Mouse (Mus musculus) kidney, embryonic 16.5 days (tissue): ENCODE measurements around the gene Adgb. TPM values are rescaled to one million over a fixed set of nuclear protein-coding genes. Genes with fewer than 3 reads are reported as not detected.
A peak's percentile ranks its signal among the peaks of the same experiment; 100 is the strongest.
"Not testable (repeated sequence)": the region's sequence is repeated elsewhere in the genome, so short reads cannot be mapped to it uniquely, and the experiment has no call there.

Experiments
- ATAC-seq: fragments of 200-750 bp; cut with Nextera tagmentation; 2 replicates; pipeline ENCODE4 v1.8.0; 2017; ENCODE audit warnings: moderate TSS enrichment; ENCODE audit not compliant: low FRiP score, low TSS enrichment
- H3K27ac ChIP-seq: fragments of 300-500 bp; sonication (generic); 2 replicates; pipeline ENCODE4 v1.5.1; 2014; ENCODE audit warnings: low read length
- H3K27me3 ChIP-seq: fragments of 300-500 bp; sonication (generic); 2 replicates; pipeline ENCODE4 v1.6.1; 2014; ENCODE audit warnings: low read length, control low read depth, mixed read lengths; ENCODE audit not compliant: insufficient read depth
- H3K36me3 ChIP-seq: fragments of 300-500 bp; sonication (generic); 2 replicates; pipeline ENCODE4 v1.6.1; 2014; ENCODE audit warnings: low read length, control low read depth, mixed read lengths; ENCODE audit not compliant: insufficient read depth
- H3K4me1 ChIP-seq: fragments of 300-500 bp; sonication (generic); 2 replicates; pipeline ENCODE4 v1.6.1; 2014; ENCODE audit warnings: low read length, control low read depth, mixed read lengths; ENCODE audit not compliant: insufficient read depth
- H3K4me2 ChIP-seq: fragments of 300-500 bp; sonication (generic); replicated peaks from 2 replicates; pipeline ENCODE4 v1.6.1; 2014; ENCODE audit warnings: low read depth, low read length
- H3K4me3 ChIP-seq: fragments of 300-500 bp; sonication (generic); 2 replicates; pipeline ENCODE4 v1.5.1; 2014; ENCODE audit warnings: mild to moderate bottlenecking, low read length
- H3K9ac ChIP-seq: fragments of 300-500 bp; sonication (generic); replicated peaks from 2 replicates; pipeline ENCODE4 v1.6.1; 2014; ENCODE audit warnings: low read length
- H3K9me3 ChIP-seq: fragments of 300-500 bp; sonication (generic); 2 replicates; pipeline ENCODE4 v1.6.1; 2016; ENCODE audit warnings: low read length, control low read depth
- WGBS: fragments of 180-500 bp; shearing (Covaris S2); extraction: QIAGEN DNeasy Blood & Tissue Kit; methylation state at CpG from one replicate; pipeline ENCODE4 v1.1.7; 2014; 5-methylcytosine and 5-hydroxymethylcytosine counted together
- polyA plus RNA-seq: library from polyadenylated mRNA; unstranded; fragments of >200 nt; fragmentation: Nextera tagmentation; extraction: Ambion mirVana; gene quantifications from 2 replicates; pipeline ENCODE4 v1.2.1, GENCODE M21; 2015

Gene Adgb
- 0.17 and 0.34 TPM in 2 replicates for polyA plus RNA-seq

- Histone ChIP-seq H3K4me3 (peak within 1 kb of the TSS; percentile 17; the same call in 1 of the 2 replicates), H3K9me3 (no peaks in the 10 kb centered on the region), H3K27me3 (no peaks in the 10 kb centered on the region), H3K27ac (no peak within 1 kb of the TSS), H3K4me1 (peaks cover 7% of the 10 kb centered on the region; the same call in 1 of the 2 replicates), H3K9ac (0 out of 2 replicates have a peak within 1 kb of the TSS, but pooled peaks have one; percentile 42), H3K36me3 (no peaks in the 10 kb centered on the region), H3K4me2 (peak within 1 kb of the TSS; percentile 45)
- 7% methylated on average over 22 of the region's 22 CpGs for WGBS
- peak; percentile 98 for ATAC-seq
Observed at GRCm38 (mm10) chr10:10471961-10472610, at the start of gene Adgb. Gene Adgb, minus strand, starts transcription at chr10:10472326.

GRCm38 (mm10) chr10:10480139-10480538, 8.0 kb upstream of the Adgb start:
- ATAC-seq, result no peak
- no peaks in the 10 kb centered on the region for H3K27me3 ChIP-seq
- H3K27ac ChIP-seq, result no peak overlapping the region
- H3K36me3 ChIP-seq, result no peaks in the 10 kb centered on the region
- no peaks in the 10 kb centered on the region for H3K9me3 ChIP-seq
- no peaks in the 10 kb centered on the region for H3K4me1 ChIP-seq
- WGBS, result 67% methylated on average over 1 of the region's 1 CpGs
- no peak overlapping the region for H3K9ac ChIP-seq
- no peak overlapping the region for H3K4me3 ChIP-seq
- no peak overlapping the region for H3K4me2 ChIP-seq

GRCm38 (mm10) chr10:10477429-10477828, 5.3 kb upstream of the Adgb start:
- not testable (repeated sequence) for ATAC-seq, H3K4me1 ChIP-seq, H3K4me3 ChIP-seq, H3K9ac ChIP-seq, H3K36me3 ChIP-seq, H3K4me2 ChIP-seq, H3K27ac ChIP-seq, H3K27me3 ChIP-seq, H3K9me3 ChIP-seq
- WGBS, result 60% methylated on average over 10 of the region's 10 CpGs

- Histone ChIP-seq H3K9me3 (no peaks in the 10 kb centered on the region), H3K36me3 (no peaks in the 10 kb centered on the region), H3K27ac (no peak overlapping the region), H3K27me3 (no peaks in the 10 kb centered on the region), H3K4me2 (no peak overlapping the region), H3K9ac (no peak overlapping the region), H3K4me1 (peaks cover 6% of the 10 kb centered on the region; the same call in 1 of the 2 replicates), H3K4me3 (no peak overlapping the region)
- ATAC-seq, result no peak
- 70% methylated on average over 5 of the region's 5 CpGs for WGBS
Observed at GRCm38 (mm10) chr10:10476956-10477355, 4.8 kb upstream of the Adgb start.

GRCm38 (mm10) chr10:10476549-10476948, 4.4 kb upstream of the Adgb start:
- Histone ChIP-seq H3K27ac (no peak overlapping the region), H3K4me3 (no peak overlapping the region), H3K9ac (no peak overlapping the region), H3K4me2 (no peak overlapping the region), H3K9me3 (no peaks in the 10 kb centered on the region), H3K27me3 (no peaks in the 10 kb centered on the region), H3K4me1 (peaks cover 7% of the 10 kb centered on the region; the same call in 1 of the 2 replicates), H3K36me3 (no peaks in the 10 kb centered on the region)
- no peak for ATAC-seq
- WGBS, result 85% methylated on average over 2 of the region's 2 CpGs

- WGBS, result 37% methylated on average over 6 of the region's 6 CpGs
- H3K36me3 ChIP-seq, result no peaks in the 10 kb centered on the region
- H3K9me3 ChIP-seq, result no peaks in the 10 kb centered on the region
- H3K27me3 ChIP-seq, result no peaks in the 10 kb centered on the region
- ATAC-seq, result no peak
- no peak overlapping the region for H3K4me2 ChIP-seq
- no peak overlapping the region for H3K27ac ChIP-seq
- peaks cover 7% of the 10 kb centered on the region; the same call in 1 of the 2 replicates for H3K4me1 ChIP-seq
- H3K4me3 ChIP-seq, result no peak overlapping the region
- H3K9ac ChIP-seq, result no peak overlapping the region
Observed at GRCm38 (mm10) chr10:10468699-10469547, 3.2 kb downstream of the Adgb start.

GRCm38 (mm10) chr10:10460113-10460512, 12.0 kb downstream of the Adgb start:
- ATAC-seq, result no peak
- no peaks in the 10 kb centered on the region for H3K36me3 ChIP-seq
- no peaks in the 10 kb centered on the region for H3K27me3 ChIP-seq
- no peaks in the 10 kb centered on the region for H3K4me1 ChIP-seq
- H3K4me2 ChIP-seq, result no peak overlapping the region
- no peaks in the 10 kb centered on the region for H3K9me3 ChIP-seq
- no peak overlapping the region for H3K27ac ChIP-seq
- H3K4me3 ChIP-seq, result no peak overlapping the region
- 56% methylated on average over 2 of the region's 2 CpGs for WGBS
- no peak overlapping the region for H3K9ac ChIP-seq

- no peaks in the 10 kb centered on the region for H3K36me3 ChIP-seq
- WGBS, result 86% methylated on average over 5 of the region's 5 CpGs
Observed at GRCm38 (mm10) chr10:10456991-10457390, 15.1 kb downstream of the Adgb start.

GRCm38 (mm10) chr10:10449067-10449466, 23.1 kb downstream of the Adgb start:
- Histone ChIP-seq H3K4me1 (no peaks in the 10 kb centered on the region), H3K27me3 (no peaks in the 10 kb centered on the region), H3K4me2 (no peak overlapping the region), H3K36me3 (no peaks in the 10 kb centered on the region), H3K9ac (no peak overlapping the region), H3K27ac (no peak overlapping the region), H3K9me3 (no peaks in the 10 kb centered on the region), H3K4me3 (no peak overlapping the region)
- no peak for ATAC-seq
- WGBS, result 81% methylated on average over 3 of the region's 3 CpGs

More at GRCm38 (mm10) chr10:10456991-10457390, 15.1 kb downstream of the Adgb start:
- ATAC-seq, result no peak
- Histone ChIP-seq H3K27me3 (no peaks in the 10 kb centered on the region), H3K4me3 (no peak overlapping the region), H3K4me2 (no peak overlapping the region), H3K27ac (no peak overlapping the region), H3K9ac (no peak overlapping the region), H3K9me3 (no peaks in the 10 kb centered on the region), H3K4me1 (no peaks in the 10 kb centered on the region)
